Mouse (Mus musculus) testis, postnatal 10 days (tissue): ENCODE data around the gene Gm3164.
"Not testable (repeated sequence)": the region's sequence is repeated elsewhere in the genome, so short reads cannot be mapped to it uniquely, and the experiment has no call there.

Source experiments
- DNase-seq: peaks from one replicate; pipeline ENCODE4 v3.0.0; 2021; ENCODE audit warnings: low spot score

Gene Gm3164

DNA sequence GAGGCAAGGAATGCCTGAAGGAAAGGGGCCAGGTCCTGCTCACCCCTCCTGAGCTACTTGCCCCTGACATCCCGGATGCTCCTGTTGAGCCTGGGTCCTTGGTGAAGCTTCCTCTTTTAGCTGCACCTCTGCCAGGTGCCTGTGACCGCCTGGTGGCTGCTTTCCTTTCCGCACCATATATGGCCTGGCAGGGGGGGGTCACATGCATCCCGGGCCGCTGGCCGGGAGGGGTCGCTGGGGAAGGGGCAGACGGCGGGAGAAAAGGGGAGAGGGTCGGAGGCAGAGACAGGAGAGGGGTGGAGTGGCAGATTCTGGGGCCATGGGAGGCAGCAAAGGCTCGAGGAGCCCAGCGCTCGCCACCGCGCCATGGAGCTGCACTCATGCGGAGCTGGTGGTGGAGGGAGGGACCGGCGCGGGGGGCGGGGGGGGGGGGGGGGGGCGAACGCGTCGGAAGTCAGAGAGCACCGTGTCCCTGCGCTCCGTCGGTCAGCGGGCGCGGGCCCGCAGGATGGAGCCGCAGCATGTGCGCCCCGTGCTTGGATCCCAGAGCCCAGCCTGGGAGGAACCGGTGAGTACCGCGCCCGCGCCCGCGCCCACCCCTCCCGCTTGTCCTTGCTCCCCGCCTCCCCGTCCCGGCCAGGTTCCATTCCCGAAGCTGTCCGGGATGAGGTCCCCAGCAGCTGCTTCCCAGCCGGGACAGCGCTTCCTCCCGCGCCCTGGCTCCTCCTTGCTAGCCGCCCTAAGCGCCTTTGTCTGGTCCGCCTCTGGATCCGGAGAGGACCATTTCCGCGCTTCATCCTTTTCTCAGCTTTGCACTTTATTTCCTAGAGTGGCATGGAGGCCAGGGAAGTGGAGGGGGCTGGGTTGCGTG lies at the start of gene Gm3164:
Gene Gm3164 (plus strand): TSS at position 484 of the 871 bp plus-strand sequence.
- peak; percentile 59 for DNase-seq

- not testable (repeated sequence) for DNase-seq
Measured at GRCm38 (mm10) chr14:4368991-4369390, 46.3 kb upstream of the Gm3164 start.

DNA sequence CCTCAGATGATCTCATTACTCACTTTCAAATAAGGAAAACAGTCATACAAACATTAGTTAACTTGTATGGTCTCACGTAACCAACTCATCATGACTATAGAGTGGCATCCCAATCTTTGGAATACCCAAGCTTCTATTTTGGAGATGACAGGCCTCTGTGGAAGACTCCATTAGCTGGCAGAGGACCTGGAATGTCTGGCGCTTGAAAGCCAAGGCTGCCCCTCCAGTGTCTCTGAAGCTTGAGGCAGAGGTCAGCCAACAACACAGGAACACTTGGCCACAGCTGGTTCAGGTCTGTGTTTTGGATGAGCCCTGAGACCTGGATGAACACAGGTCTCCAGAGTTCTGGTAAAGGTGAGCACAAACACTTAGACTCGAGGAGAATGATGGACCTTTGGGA lies 45.6 kb upstream of the Gm3164 start:
- peak; percentile 43 for DNase-seq

DNA sequence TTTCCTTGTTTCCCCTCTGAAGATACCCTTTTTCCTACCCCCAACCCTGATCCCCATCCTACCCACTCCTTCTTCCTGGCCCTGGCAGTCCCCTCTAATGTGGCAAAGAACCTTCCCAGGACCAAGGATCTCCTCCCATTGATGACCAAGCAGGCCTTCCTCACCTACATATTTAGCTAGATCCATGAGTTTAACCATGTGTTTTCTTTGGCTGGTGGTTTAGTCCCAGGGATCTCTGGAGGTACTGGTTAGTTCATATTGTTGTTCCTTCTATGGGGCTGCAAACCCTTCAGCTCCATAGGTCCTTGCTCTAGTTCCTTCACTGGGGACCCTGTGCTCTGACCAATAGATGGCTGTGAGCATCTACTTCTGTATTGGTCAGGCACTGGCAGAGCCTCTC lies 37.4 kb upstream of the Gm3164 start:
- not testable (repeated sequence) for DNase-seq

- not testable (repeated sequence) for DNase-seq
Measured at GRCm38 (mm10) chr14:4385606-4386005, 29.6 kb upstream of the Gm3164 start.

- not testable (repeated sequence) for DNase-seq
Measured at GRCm38 (mm10) chr14:4392841-4393530, 22.3 kb upstream of the Gm3164 start.

- DNase-seq = not testable (repeated sequence)
Measured at GRCm38 (mm10) chr14:4397226-4397625, 18.0 kb upstream of the Gm3164 start, which contains the start of gene Gm3159. Gm3159 (plus strand) TSS chr14:4397526.

DNA sequence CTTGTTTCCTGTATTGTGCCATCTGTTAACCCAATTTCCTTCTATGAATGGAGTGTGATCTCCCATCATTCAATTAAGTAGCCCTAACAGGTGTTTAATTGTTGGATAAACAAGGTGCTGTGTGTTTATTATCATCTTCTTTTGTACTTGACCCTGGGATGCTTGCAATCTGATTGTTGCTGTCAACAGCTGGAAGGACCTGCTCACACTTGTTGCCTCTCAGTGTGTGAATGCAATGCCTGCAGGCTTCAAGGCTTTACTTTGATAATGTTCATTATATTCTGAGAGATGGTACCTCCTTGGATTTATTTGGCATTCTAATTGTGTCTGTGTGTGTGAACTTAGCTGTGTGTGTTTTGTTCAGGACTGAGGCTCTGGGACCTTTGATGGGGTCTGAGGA lies 16.6 kb upstream of the Gm3164 start:
- DNase-seq = not testable (repeated sequence)

- DNase-seq = not testable (repeated sequence)
Measured at GRCm38 (mm10) chr14:4400115-4400789, 15.0 kb upstream of the Gm3164 start.

- not testable (repeated sequence) for DNase-seq
Measured at GRCm38 (mm10) chr14:4401245-4401644, 14.0 kb upstream of the Gm3164 start.

DNA sequence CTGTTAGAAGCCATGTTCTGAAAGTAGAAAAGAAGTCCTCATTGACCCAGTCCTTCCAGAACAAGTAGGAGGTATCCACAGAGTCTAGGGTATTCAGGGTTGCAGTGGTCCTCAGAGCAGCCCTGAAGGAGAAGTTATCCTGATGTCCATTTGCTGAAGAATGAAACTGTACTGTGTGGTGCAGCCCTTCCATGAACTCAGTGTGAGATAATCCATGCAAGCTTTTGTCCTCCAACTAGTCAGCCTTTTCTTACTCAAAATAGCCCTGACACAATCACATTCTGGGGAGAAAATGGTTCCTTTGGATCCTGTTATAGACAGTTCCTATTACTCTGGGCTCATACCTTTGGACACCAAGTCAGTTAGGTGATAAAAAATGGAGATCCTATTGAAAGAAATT lies 11.4 kb upstream of the Gm3164 start:
- DNase-seq = not testable (repeated sequence)

GRCm38 (mm10) chr14:4409939-4410338 lies 5.3 kb upstream of the Gm3164 start:
- DNase-seq = not testable (repeated sequence)

DNA sequence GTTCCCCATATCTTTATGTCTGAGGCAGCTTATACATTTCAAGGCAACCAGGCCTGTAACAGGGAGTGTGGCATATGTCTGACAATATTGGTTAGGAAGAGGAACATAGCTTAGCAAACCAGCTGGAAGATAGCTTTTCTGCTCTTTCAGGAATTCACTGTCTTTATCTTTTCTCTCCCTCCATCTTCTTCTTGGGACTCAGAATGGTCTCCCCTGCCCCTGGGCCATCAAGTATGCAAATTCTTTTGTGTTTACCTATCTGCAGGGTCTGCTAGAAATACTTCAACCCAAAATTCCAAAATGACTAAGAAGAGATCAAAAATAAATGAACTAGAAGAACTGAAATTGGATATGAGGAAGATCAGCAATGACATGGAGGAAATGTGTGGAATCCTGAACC lies 15.4 kb downstream of the Gm3164 start, which contains the start of gene Gm3173:
Gene Gm3173 (plus strand): TSS at position 301 of the 400 bp plus-strand sequence.
- DNase-seq = not testable (repeated sequence)

DNA sequence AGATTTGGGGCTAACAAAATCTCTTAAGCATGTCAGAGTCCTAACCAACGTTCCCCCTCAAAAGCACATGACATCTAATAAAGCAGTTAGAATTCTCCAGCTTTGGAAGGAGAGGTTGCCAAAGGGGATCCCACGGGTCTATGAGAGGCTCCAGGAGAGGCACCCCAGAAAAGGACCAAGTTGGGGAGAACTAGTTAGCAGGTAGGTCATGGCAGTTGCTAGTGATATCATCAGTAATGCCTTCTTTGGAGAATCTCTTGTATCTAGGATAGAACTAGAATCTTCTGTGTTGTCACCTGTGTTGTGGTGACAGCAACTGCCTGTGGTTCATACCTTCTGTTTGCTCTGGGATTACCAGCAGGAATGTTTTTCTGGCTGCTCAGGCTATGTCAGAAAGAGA lies 66.2 kb downstream of the Gm3164 start, which contains the start of gene Gm3182:
Gene Gm3182 (plus strand): TSS at position 301 of the 400 bp plus-strand sequence.
- DNase-seq = not testable (repeated sequence)
